ENCODE assay signal across 8 mouse cellular contexts in the genomic region with DNA sequence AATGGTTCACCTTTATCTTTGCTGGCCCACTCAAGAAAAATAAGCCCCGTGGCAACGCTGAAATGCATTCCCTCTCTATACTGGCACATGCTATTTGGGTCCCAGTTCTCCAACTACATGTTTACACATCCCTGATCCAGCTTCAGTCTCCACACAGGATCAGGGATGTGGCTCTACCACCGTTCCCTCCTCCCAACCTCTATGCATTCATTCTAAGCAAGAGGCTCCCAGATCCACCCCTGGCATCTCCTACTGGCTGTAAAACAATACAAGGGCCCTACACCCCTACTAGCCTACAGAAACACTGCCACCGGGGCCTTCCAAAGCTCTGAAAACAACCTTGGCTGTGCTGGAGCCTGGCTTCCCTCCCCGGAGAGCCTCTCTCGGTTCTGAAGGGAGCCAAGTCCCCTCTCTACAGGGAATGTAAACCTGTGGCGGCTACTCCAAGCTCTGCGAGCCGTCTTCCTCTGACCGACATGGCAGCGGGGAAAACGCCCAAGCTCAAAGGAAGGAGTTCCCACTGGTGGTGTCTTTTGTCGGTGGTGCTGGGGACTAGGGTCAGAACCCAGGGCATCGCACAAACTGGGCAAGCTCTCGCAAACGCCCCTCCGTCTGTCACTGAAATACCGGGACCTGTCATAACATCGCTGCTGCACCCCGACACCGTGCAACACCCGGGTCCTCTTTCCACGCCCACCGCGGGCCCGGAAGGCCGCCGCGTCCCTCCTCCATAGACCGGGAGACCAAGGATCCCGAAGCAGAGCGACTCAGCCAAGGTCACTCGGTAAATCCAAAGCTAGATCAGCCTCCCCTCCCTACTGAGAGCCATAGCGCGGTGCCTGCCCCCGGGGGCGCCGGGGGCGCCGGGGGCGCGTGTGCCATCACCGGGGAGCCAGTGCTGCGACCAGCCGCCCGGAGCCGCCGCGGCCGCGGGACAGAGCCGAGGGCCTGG. TPM values are rescaled to one million over a fixed set of nuclear protein-coding genes. Genes with fewer than 3 reads are reported as not detected.
DNase-seq lines count a peak whose midpoint lies in the region; ATAC-seq and TF ChIP-seq lines count a peak whose summit lies in the region.

TSS of gene Rnf114 (plus strand) at position 889 of the 952 bp plus-strand sequence.

- H3K4me1 ChIP-seq in G1E (ENCODE audit: insufficient read depth, low read depth, low read length) = peaks cover 44% of the 10 kb centered on the region
- peaks cover 27% of the 10 kb centered on the region for H3K4me1 ChIP-seq in intestine, embryonic 16.5 days (ENCODE audit: control insufficient read depth, insufficient read depth, low read length)
- H3K4me1 ChIP-seq in limb, embryonic 14.5 days (ENCODE audit: control insufficient read depth, insufficient read depth, low read length) = peaks cover 13% of the 10 kb centered on the region
- H3K4me1 ChIP-seq in midbrain, embryonic 14.5 days (ENCODE audit: control insufficient read depth, insufficient read depth, low read length) = peaks cover 16% of the 10 kb centered on the region

- H3K27ac ChIP-seq in intestine, embryonic 16.5 days (ENCODE audit: low read length) = peak within 1 kb of the TSS; percentile 96
- H3K27ac ChIP-seq in limb, embryonic 14.5 days (replicated peaks; ENCODE audit: low read depth, low read length) = peak within 1 kb of the TSS; percentile 95
- peak within 1 kb of the TSS; percentile 97 for H3K27ac ChIP-seq in midbrain, embryonic 14.5 days (replicated peaks; ENCODE audit: low read depth, low read length)

- ATAC-seq in G1E (ENCODE audit: extremely low read depth, insufficient number of reproducible peaks, low FRiP score, poor library complexity, severe bottlenecking) = no peak
- ATAC-seq in common myeloid progenitor, adult 5-6 weeks (replicated peaks; ENCODE audit: low read depth, poor library complexity, severe bottlenecking) = peak; percentile 37
- peak; percentile 70 for ATAC-seq in intestine, embryonic 16.5 days
- peak; percentile 20 for ATAC-seq in limb, embryonic 14.5 days (ENCODE audit: low FRiP score, low read depth)
- ATAC-seq in midbrain, embryonic 14.5 days (ENCODE audit: low FRiP score, low TSS enrichment) = peak; percentile 46

- H3K4me3 ChIP-seq in G1E (ENCODE audit: low read depth, low read length) = peak within 1 kb of the TSS; percentile 98
- H3K4me3 ChIP-seq in intestine, embryonic 16.5 days (ENCODE audit: low read length) = peak within 1 kb of the TSS; percentile 99
- peak within 1 kb of the TSS; percentile 100 for H3K4me3 ChIP-seq in limb, embryonic 14.5 days (replicated peaks; ENCODE audit: low read length)
- H3K4me3 ChIP-seq in midbrain, embryonic 14.5 days (replicated peaks; ENCODE audit: low read depth, low read length) = peak within 1 kb of the TSS; percentile 100

- H3K27me3 ChIP-seq in G1E (ENCODE audit: insufficient read depth, low read length) = no peaks in the 10 kb centered on the region
- no peaks in the 10 kb centered on the region for H3K27me3 ChIP-seq in intestine, embryonic 16.5 days (replicated peaks; ENCODE audit: control insufficient read depth, insufficient read depth, low read length)
- H3K27me3 ChIP-seq in limb, embryonic 14.5 days (ENCODE audit: control insufficient read depth, insufficient read depth, low read length) = no peaks in the 10 kb centered on the region
- H3K27me3 ChIP-seq in midbrain, embryonic 14.5 days (ENCODE audit: control insufficient read depth, insufficient read depth, low read length) = no peaks in the 10 kb centered on the region

- H3K9ac ChIP-seq in intestine, embryonic 16.5 days (ENCODE audit: low read depth, low read length) = peak within 1 kb of the TSS; percentile 92
- H3K9ac ChIP-seq in limb, embryonic 14.5 days (ENCODE audit: low read depth, low read length, severe bottlenecking) = peak within 1 kb of the TSS; percentile 88
- H3K9ac ChIP-seq in midbrain, embryonic 14.5 days (replicated peaks; ENCODE audit: low read length) = peak within 1 kb of the TSS; percentile 92

- TF ChIP-seq CTCF in G1E (IDR thresholded peaks at IDR 0.05; ENCODE audit: low read depth, low read length) = no peak

- no peaks in the 10 kb centered on the region for H3K9me3 ChIP-seq in G1E (replicated peaks)
- H3K9me3 ChIP-seq in intestine, embryonic 16.5 days (ENCODE audit: control insufficient read depth, low read length) = no peaks in the 10 kb centered on the region
- no peaks in the 10 kb centered on the region for H3K9me3 ChIP-seq in limb, embryonic 14.5 days (ENCODE audit: control insufficient read depth, low read length)
- no peaks in the 10 kb centered on the region for H3K9me3 ChIP-seq in midbrain, embryonic 14.5 days (ENCODE audit: control insufficient read depth, low read length)

- WGBS in intestine, embryonic 16.5 days = 4% methylated on average over 49 of the region's 52 CpGs
- WGBS in limb, embryonic 14.5 days = 4% methylated on average over 35 of the region's 52 CpGs
- 4% methylated on average over 52 of the region's 52 CpGs for WGBS in midbrain, embryonic 14.5 days

- peak; percentile 63 for DNase-seq in 3134 (ENCODE audit: extremely low read depth, insufficient read length, low spot score)
- DNase-seq in G1E (ENCODE audit: low spot score) = peak; percentile 78
- DNase-seq in heart, adult 11 months = peak; percentile 88
- no peak for DNase-seq in limb, embryonic 14.5 days (ENCODE audit: low spot score)
- peak; percentile 26 for DNase-seq in midbrain, embryonic 14.5 days
- DNase-seq in thymus, postnatal 4 days = peak; percentile 68

- peaks cover 58% of the 10 kb centered on the region for H3K36me3 ChIP-seq in G1E (replicated peaks)
- H3K36me3 ChIP-seq in intestine, embryonic 16.5 days (ENCODE audit: control insufficient read depth, insufficient read depth, low read length) = no peaks in the 10 kb centered on the region
- peaks cover 4% of the 10 kb centered on the region; the same call in 1 of the 2 replicates for H3K36me3 ChIP-seq in limb, embryonic 14.5 days (ENCODE audit: control insufficient read depth, insufficient read depth, low read length)
- H3K36me3 ChIP-seq in midbrain, embryonic 14.5 days (ENCODE audit: control insufficient read depth, insufficient read depth, low read length) = peaks cover 4% of the 10 kb centered on the region; the same call in 1 of the 2 replicates

- no peak for TF ChIP-seq POLR2A in limb, embryonic 14.5 days (IDR thresholded peaks at IDR 0.05; ENCODE audit: borderline replicate concordance, extremely low read depth, insufficient read depth, insufficient read length)

- H3K4me2 ChIP-seq in intestine, embryonic 16.5 days (ENCODE audit: low read depth, low read length) = peak within 1 kb of the TSS; percentile 95
- H3K4me2 ChIP-seq in limb, embryonic 14.5 days (replicated peaks; ENCODE audit: low read depth, low read length, severe bottlenecking) = peak within 1 kb of the TSS; percentile 91
- H3K4me2 ChIP-seq in midbrain, embryonic 14.5 days (ENCODE audit: low read length) = peak within 1 kb of the TSS; percentile 95

RNA-seq across cellular contexts. Expression of gene Rnf114, which starts in this region (rescaled TPM):
- total RNA-seq in G1E (2014; fragmentation: Nextera tagmentation) (41.5 and 48.2 TPM in 2 replicates), G1E (2017) (32.1 and 37.8 TPM in 2 replicates)
- polyA plus RNA-seq in G1E (2012) = 16.8 and 18.4 TPM in 2 replicates
- 22.9 and 29.9 TPM in 2 replicates for total RNA-seq in common myeloid progenitor, adult 5-6 weeks (2017)
- 75.7 and 76.5 TPM in 2 replicates for polyA plus RNA-seq in intestine, embryonic 16.5 days (2015; fragmentation: Nextera tagmentation; extraction: Ambion mirVana)
- polyA plus RNA-seq in limb, embryonic 14.5 days (2012; rRNA removed) = 83.6 and 102 TPM in 2 replicates
- 78.1 and 81.9 TPM in 2 replicates for polyA plus RNA-seq in limb, embryonic 14.5 days (2014; fragmentation: Nextera tagmentation; extraction: Ambion mirVana)
- polyA plus RNA-seq in midbrain, embryonic 14.5 days (2014; fragmentation: Nextera tagmentation; extraction: Ambion mirVana) = 127 and 146 TPM in 2 replicates
